In genomic region chr2:139207649-139208048, GRCm38 (mm10) we compare ENCODE assay signal across 18 mouse cellular contexts.
DNase-seq lines count a peak whose midpoint lies in the region; ATAC-seq and TF ChIP-seq lines count a peak whose summit lies in the region.
"Had no signal": no experiment of that assay in that cellular context is flagged by ENCODE, and none has a peak within 500 bp of the region (broad histone marks: within the 10 kb centered on the region; RNA-seq: fewer than 3 reads in every experiment).

No protein-coding gene starts in this region.

- H3K36me3 ChIP-seq in forebrain, embryonic 16.5 days (ENCODE audit: control insufficient read depth, insufficient read depth), result no peaks in the 10 kb centered on the region
- H3K36me3 ChIP-seq in forebrain, embryonic 13.5 days (ENCODE audit: poor library complexity, severe bottlenecking), result no peaks in the 10 kb centered on the region
- no peaks in the 10 kb centered on the region for H3K36me3 ChIP-seq in hindbrain, postnatal 0 days (ENCODE audit: insufficient read depth, low read length)
- no peaks in the 10 kb centered on the region for H3K36me3 ChIP-seq in hindbrain, embryonic 16.5 days (ENCODE audit: control insufficient read depth, insufficient read depth, low read length)
- H3K36me3 ChIP-seq in liver, postnatal 0 days (replicated peaks; ENCODE audit: insufficient read depth, low read length), result no peaks in the 10 kb centered on the region
- H3K36me3 ChIP-seq: forebrain, embryonic 12.5 days; heart, embryonic 10.5 days; hindbrain, embryonic 12.5 days; intestine, embryonic 15.5 days had no signal

- peak; percentile 18 for DNase-seq in hindbrain, postnatal 0 days (ENCODE audit: low spot score)
- DNase-seq in brain, adult 2 months (ENCODE audit: low read depth, low spot score), result peak; percentile 22
- peak; percentile 63 for DNase-seq in fibroblast of lung, adult 2 months (ENCODE audit: low read depth)
- DNase-seq in liver, postnatal 0 days, result no peak
- DNase-seq: adrenal gland, postnatal 10 days; cerebellum, adult 2 months; cerebellum, postnatal 10 days; gastrocnemius, postnatal 10 days; heart, adult 18-20 months; heart, postnatal 10 days; heart, postnatal 4 days had no signal

- no peak overlapping the region for H3K4me3 ChIP-seq in forebrain, embryonic 16.5 days (replicated peaks; ENCODE audit: low read length)
- no peak overlapping the region for H3K4me3 ChIP-seq in forebrain, embryonic 13.5 days
- H3K4me3 ChIP-seq in hindbrain, postnatal 0 days (ENCODE audit: low read length), result no peak overlapping the region
- H3K4me3 ChIP-seq in hindbrain, embryonic 16.5 days (ENCODE audit: low read length), result no peak overlapping the region
- H3K4me3 ChIP-seq in liver, postnatal 0 days (ENCODE audit: low read depth, low read length), result no peak overlapping the region
- H3K4me3 ChIP-seq: forebrain, embryonic 12.5 days; heart, embryonic 10.5 days; hindbrain, embryonic 12.5 days; intestine, embryonic 15.5 days had no signal

- no peak overlapping the region for H3K4me2 ChIP-seq in forebrain, embryonic 16.5 days (ENCODE audit: low read length)
- no peak overlapping the region for H3K4me2 ChIP-seq in forebrain, embryonic 13.5 days
- H3K4me2 ChIP-seq in hindbrain, postnatal 0 days (ENCODE audit: low read depth, low read length), result no peak overlapping the region
- H3K4me2 ChIP-seq in hindbrain, embryonic 16.5 days (ENCODE audit: low read length), result no peak overlapping the region
- no peak overlapping the region for H3K4me2 ChIP-seq in liver, postnatal 0 days (ENCODE audit: low read depth, low read length)
- H3K4me2 ChIP-seq: forebrain, embryonic 12.5 days; hindbrain, embryonic 12.5 days; intestine, embryonic 15.5 days had no signal

- WGBS in forebrain, embryonic 16.5 days, result 13% methylated on average over 1 of the region's 1 CpGs
- WGBS in forebrain, embryonic 13.5 days, result 50% methylated on average over 1 of the region's 1 CpGs
- 36% methylated on average over 1 of the region's 1 CpGs for WGBS in hindbrain, postnatal 0 days
- WGBS in hindbrain, embryonic 16.5 days, result 48% methylated on average over 1 of the region's 1 CpGs
- 32% methylated on average over 1 of the region's 1 CpGs for WGBS in liver, postnatal 0 days (ENCODE audit: insufficient replicate concordance)

- H3K9ac ChIP-seq in forebrain, embryonic 16.5 days (replicated peaks; ENCODE audit: low read depth, low read length), result no peak overlapping the region
- H3K9ac ChIP-seq in forebrain, embryonic 13.5 days, result no peak overlapping the region
- H3K9ac ChIP-seq in hindbrain, postnatal 0 days (replicated peaks; ENCODE audit: low read length), result no peak overlapping the region
- H3K9ac ChIP-seq in hindbrain, embryonic 16.5 days (ENCODE audit: low read depth, low read length), result no peak overlapping the region
- no peak overlapping the region for H3K9ac ChIP-seq in liver, postnatal 0 days (replicated peaks)
- H3K9ac ChIP-seq: forebrain, embryonic 12.5 days; hindbrain, embryonic 12.5 days; intestine, embryonic 15.5 days had no signal

- no peaks in the 10 kb centered on the region for H3K27me3 ChIP-seq in forebrain, embryonic 16.5 days (replicated peaks; ENCODE audit: control insufficient read depth, insufficient read depth, low read length)
- H3K27me3 ChIP-seq in forebrain, embryonic 13.5 days, result no peaks in the 10 kb centered on the region
- no peaks in the 10 kb centered on the region for H3K27me3 ChIP-seq in hindbrain, postnatal 0 days (ENCODE audit: insufficient read depth, low read length)
- H3K27me3 ChIP-seq in hindbrain, embryonic 16.5 days (replicated peaks; ENCODE audit: control insufficient read depth, insufficient read depth, low read length), result no peaks in the 10 kb centered on the region
- no peaks in the 10 kb centered on the region for H3K27me3 ChIP-seq in liver, postnatal 0 days (ENCODE audit: insufficient read depth, low read length)
- H3K27me3 ChIP-seq: forebrain, embryonic 12.5 days; hindbrain, embryonic 12.5 days; intestine, embryonic 15.5 days had no signal

- no peaks in the 10 kb centered on the region for H3K9me3 ChIP-seq in forebrain, embryonic 16.5 days (ENCODE audit: control insufficient read depth, low read length)
- H3K9me3 ChIP-seq in forebrain, embryonic 13.5 days (replicated peaks), result no peaks in the 10 kb centered on the region
- no peaks in the 10 kb centered on the region for H3K9me3 ChIP-seq in hindbrain, postnatal 0 days (ENCODE audit: low read length)
- no peaks in the 10 kb centered on the region for H3K9me3 ChIP-seq in hindbrain, embryonic 16.5 days (ENCODE audit: control insufficient read depth, low read length)
- no peaks in the 10 kb centered on the region for H3K9me3 ChIP-seq in liver, postnatal 0 days (ENCODE audit: low read length)
- H3K9me3 ChIP-seq: forebrain, embryonic 12.5 days; heart, embryonic 10.5 days; hindbrain, embryonic 12.5 days; intestine, embryonic 15.5 days had no signal

- H3K27ac ChIP-seq in forebrain, embryonic 16.5 days (ENCODE audit: low read length), result no peak overlapping the region
- no peak overlapping the region for H3K27ac ChIP-seq in forebrain, embryonic 13.5 days
- 0 out of 2 replicates have a peak overlapping the region, but pooled peaks have one; percentile 15 for H3K27ac ChIP-seq in hindbrain, postnatal 0 days
- no peak overlapping the region for H3K27ac ChIP-seq in hindbrain, embryonic 16.5 days (ENCODE audit: low read depth, low read length)
- no peak overlapping the region for H3K27ac ChIP-seq in liver, postnatal 0 days (ENCODE audit: low read depth)
- H3K27ac ChIP-seq: forebrain, embryonic 12.5 days; heart, embryonic 10.5 days; hindbrain, embryonic 12.5 days; intestine, embryonic 15.5 days had no signal

- no peak for TF ChIP-seq EP300 in liver, postnatal 0 days (IDR thresholded peaks at IDR 0.05; ENCODE audit: low read depth)

- TF ChIP-seq CTCF in hindbrain, postnatal 0 days (IDR thresholded peaks at IDR 0.05; ENCODE audit: low read depth), result no peak
- TF ChIP-seq CTCF in liver, postnatal 0 days (IDR thresholded peaks at IDR 0.05; ENCODE audit: low read depth), result no peak

- peak; percentile 38; the same call in 1 of the 2 replicates for ATAC-seq in forebrain, embryonic 16.5 days
- no peak for ATAC-seq in forebrain, embryonic 13.5 days
- ATAC-seq in hindbrain, postnatal 0 days, result peak; percentile 56; the same call in 1 of the 2 replicates
- no peak for ATAC-seq in hindbrain, embryonic 16.5 days
- ATAC-seq in liver, postnatal 0 days, result no peak
- ATAC-seq: intestine, embryonic 15.5 days had no signal

- no peaks in the 10 kb centered on the region for H3K4me1 ChIP-seq in forebrain, embryonic 16.5 days (replicated peaks; ENCODE audit: control insufficient read depth, insufficient read depth, low read length)
- H3K4me1 ChIP-seq in forebrain, embryonic 13.5 days, result no peaks in the 10 kb centered on the region
- H3K4me1 ChIP-seq in hindbrain, postnatal 0 days (ENCODE audit: insufficient read depth, low read length), result no peaks in the 10 kb centered on the region
- no peaks in the 10 kb centered on the region for H3K4me1 ChIP-seq in hindbrain, embryonic 16.5 days (ENCODE audit: control insufficient read depth, insufficient read depth, low read depth, low read length)
- H3K4me1 ChIP-seq in liver, postnatal 0 days (ENCODE audit: insufficient read depth), result no peaks in the 10 kb centered on the region
- H3K4me1 ChIP-seq: forebrain, embryonic 12.5 days; heart, embryonic 10.5 days; hindbrain, embryonic 12.5 days; intestine, embryonic 15.5 days had no signal

Comparison
In these comparisons a context has a peak if more than half of its experiments do, and no peak if none do; other contexts are left out.
1. ATAC-seq: peak in forebrain, embryonic 16.5 days (single experiment) and hindbrain, postnatal 0 days (single experiment); none in forebrain, embryonic 13.5 days (single experiment), hindbrain, embryonic 16.5 days (single experiment) and liver, postnatal 0 days (single experiment).